Mouse (Mus musculus): ENCODE data around the gene Actn3. TPM values are rescaled to one million over a fixed set of nuclear protein-coding genes. Genes with fewer than 3 reads are reported as not detected.
"Not testable (repeated sequence)": the region's sequence is repeated elsewhere in the genome, so short reads cannot be mapped to it uniquely, and the experiment has no call there.

Gene Actn3
- total RNA-seq, 1 experiment from 2014 or later = 0.20 TPM

DNA sequence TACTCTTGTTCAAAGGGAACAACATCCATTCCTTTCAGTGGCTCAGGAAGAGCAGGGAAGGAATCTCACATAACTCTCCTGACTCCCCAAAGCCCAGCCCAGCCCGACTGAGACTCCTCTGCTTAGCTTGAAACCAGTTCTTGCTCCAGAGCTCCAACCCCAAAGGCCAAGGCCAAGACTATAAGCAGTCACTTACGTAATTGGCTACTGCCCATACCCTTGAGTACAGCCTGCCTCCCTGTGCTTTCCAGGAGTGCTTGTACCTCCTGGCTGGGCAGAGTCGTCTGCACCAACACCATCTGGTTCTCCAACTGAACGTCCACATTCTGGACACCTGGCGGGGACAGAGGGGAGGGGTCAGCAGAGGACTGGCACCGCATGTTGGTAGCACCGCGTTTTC lies 43.7 kb downstream of the Actn3 start:
- no peak for ATAC-seq (replicated peaks in 1 of 2; ENCODE audit: insufficient read depth in 1 of 2, low FRiP score in 2 of 2, low TSS enrichment in 1 of 2, low read depth in 1 of 2, poor library complexity in 2 of 2, severe bottlenecking in 2 of 2)

DNA sequence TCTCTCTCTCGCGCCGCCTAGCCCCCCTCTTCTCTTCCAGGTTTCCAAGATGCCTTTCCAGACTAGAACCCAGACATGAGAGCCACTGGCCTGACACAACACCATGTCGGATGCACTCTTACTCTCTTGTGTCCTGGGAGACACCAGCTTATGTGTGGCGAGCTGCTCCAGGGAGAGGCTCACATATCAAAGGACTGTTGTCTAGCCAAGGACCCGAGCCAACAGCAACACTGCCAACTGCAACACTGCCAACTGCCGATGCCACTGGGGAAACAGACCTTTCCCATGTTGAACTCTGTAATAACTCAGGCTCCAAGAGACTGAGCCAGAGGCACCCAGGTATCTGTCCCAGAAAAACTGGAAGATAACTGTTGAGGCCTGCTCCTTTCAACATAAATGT lies 48.6 kb downstream of the Actn3 start:
- ATAC-seq (replicated peaks in 1 of 2; ENCODE audit: insufficient read depth in 1 of 2, low FRiP score in 2 of 2, low TSS enrichment in 1 of 2, low read depth in 1 of 2, poor library complexity in 2 of 2, severe bottlenecking in 2 of 2) = no peak

DNA sequence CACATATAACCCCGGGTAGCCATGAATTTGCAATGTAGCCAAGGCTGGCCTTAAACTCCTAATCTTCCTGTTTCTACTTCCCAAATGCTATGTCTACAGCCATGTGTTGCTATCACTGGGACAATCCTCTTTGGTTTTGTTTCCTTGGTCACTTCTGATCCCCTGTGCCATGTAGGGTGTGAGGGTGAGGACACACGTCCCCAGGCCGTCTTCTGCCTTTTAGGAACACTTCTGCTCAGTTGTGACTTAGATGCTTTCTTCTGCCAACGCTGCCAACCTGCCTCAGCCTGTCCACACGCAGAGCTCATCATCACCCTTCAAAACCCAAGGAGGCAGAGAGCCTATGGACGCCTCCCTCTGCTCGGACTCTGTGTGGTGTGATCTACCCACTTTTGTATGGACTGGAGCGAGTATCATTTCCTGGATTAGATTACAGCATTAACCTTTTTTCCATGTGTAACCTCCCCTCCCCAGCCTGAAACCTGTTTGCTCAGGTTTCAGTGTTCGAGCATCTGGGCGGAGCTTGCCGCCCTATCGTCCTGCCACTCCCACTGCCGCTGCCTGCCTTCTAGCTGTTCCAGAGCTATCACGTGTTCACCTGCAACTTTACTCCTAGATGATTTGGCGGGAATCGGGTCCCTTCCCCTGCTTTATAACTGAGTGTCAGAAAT lies 49.1 kb downstream of the Actn3 start:
- ATAC-seq (replicated peaks in 1 of 2; ENCODE audit: insufficient read depth in 1 of 2, low FRiP score in 2 of 2, low TSS enrichment in 1 of 2, low read depth in 1 of 2, poor library complexity in 2 of 2, severe bottlenecking in 2 of 2) = no peak

GRCm38 (mm10) chr19:4820678-4821303 lies 56.9 kb downstream of the Actn3 start:
- no peak for ATAC-seq (replicated peaks in 1 of 2; ENCODE audit: insufficient read depth in 1 of 2, low FRiP score in 2 of 2, low TSS enrichment in 1 of 2, low read depth in 1 of 2, poor library complexity in 2 of 2, severe bottlenecking in 2 of 2)

- no peak for ATAC-seq (replicated peaks in 1 of 2; ENCODE audit: insufficient read depth in 1 of 2, low FRiP score in 2 of 2, low TSS enrichment in 1 of 2, low read depth in 1 of 2, poor library complexity in 2 of 2, severe bottlenecking in 2 of 2)
Measured at GRCm38 (mm10) chr19:4817182-4817835, 60.4 kb downstream of the Actn3 start.

GRCm38 (mm10) chr19:4813015-4813414 lies 64.7 kb downstream of the Actn3 start:
- no peak for ATAC-seq (replicated peaks in 1 of 2; ENCODE audit: insufficient read depth in 1 of 2, low FRiP score in 2 of 2, low TSS enrichment in 1 of 2, low read depth in 1 of 2, poor library complexity in 2 of 2, severe bottlenecking in 2 of 2)

DNA sequence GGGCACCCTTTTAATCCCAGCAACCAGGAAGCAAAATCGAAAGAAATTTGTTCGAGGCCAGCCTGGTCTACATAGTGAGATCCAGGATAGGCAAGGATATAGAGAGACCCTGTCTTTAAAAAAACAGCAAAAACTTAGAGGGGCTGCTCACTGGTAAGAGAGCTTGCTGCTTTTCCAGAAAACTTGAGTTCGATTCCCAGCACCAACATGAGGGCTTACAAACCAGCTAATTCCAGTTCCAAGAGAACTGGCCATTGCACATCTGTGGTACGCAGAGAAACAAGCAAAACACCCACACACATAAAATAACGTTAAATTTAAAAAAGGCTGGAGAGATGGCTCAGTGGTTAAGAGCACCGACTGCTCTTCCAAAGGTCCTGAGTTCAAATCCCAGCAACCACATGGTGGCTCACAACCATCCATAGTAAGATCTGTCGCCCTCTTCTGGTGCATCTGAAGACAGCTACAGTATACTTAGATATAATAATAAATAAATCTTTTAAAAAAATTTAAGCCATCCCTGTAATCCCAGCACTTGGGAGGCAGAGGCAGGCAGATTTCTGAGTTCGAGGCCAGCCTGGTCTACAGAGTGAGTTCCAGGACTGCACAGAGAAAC lies 65.3 kb downstream of the Actn3 start:
- not testable (repeated sequence) for ATAC-seq (replicated peaks in 1 of 2; ENCODE audit: insufficient read depth in 1 of 2, low FRiP score in 2 of 2, low TSS enrichment in 1 of 2, low read depth in 1 of 2, poor library complexity in 2 of 2, severe bottlenecking in 2 of 2)

- no peak for ATAC-seq (replicated peaks in 1 of 2; ENCODE audit: insufficient read depth in 1 of 2, low FRiP score in 2 of 2, low TSS enrichment in 1 of 2, low read depth in 1 of 2, poor library complexity in 2 of 2, severe bottlenecking in 2 of 2)
Measured at GRCm38 (mm10) chr19:4811909-4812242, 65.8 kb downstream of the Actn3 start.

Other genes starting within 250 kb of the Actn3 start
- gene Gm960, start 179.2 kb downstream of the Actn3 start, total RNA-seq (2017) = 0.56 and 6.6 TPM in 2 replicates
- gene Sptbn2, start 166.7 kb downstream of the Actn3 start, total RNA-seq (2017) = 0.20 and 1.1 TPM in 2 replicates
- gene Rbm4b, start 121.4 kb downstream of the Actn3 start, total RNA-seq (2017) = 28.8 and 29.5 TPM in 2 replicates
- 75.7 and 127 TPM in 2 replicates for gene Rbm4, start 84.0 kb downstream of the Actn3 start, total RNA-seq (2017)
- gene Gm21992, start 66.3 kb downstream of the Actn3 start, total RNA-seq (2017) = 41.8 and 81.7 TPM in 2 replicates
- 16.8 and 17.4 TPM in 2 replicates for gene Rbm14, start 66.3 kb downstream of the Actn3 start, total RNA-seq (2017)
- 24.1 and 24.7 TPM in 2 replicates for gene Ccs, start 38.6 kb downstream of the Actn3 start, total RNA-seq (2017)
- not detected in 2 replicates for gene Ccdc87, start 38.5 kb downstream of the Actn3 start, total RNA-seq (2017)
- 18.9 and 29.8 TPM in 2 replicates for gene Ctsf, start 22.8 kb downstream of the Actn3 start, total RNA-seq (2017)
- 13.1 and 17.4 TPM in 2 replicates for gene Zdhhc24, start 759 bp upstream of the Actn3 start, total RNA-seq (2017)
- 2.3 and 3.2 TPM in 2 replicates for gene Bbs1, start 28.7 kb upstream of the Actn3 start, total RNA-seq (2017)
- gene Dpp3, start 50.4 kb upstream of the Actn3 start, total RNA-seq (2017) = 37.6 and 41.1 TPM in 2 replicates
- 0.10 TPM in 1 of 2 replicates, not detected in the other for gene Peli3, start 65.2 kb upstream of the Actn3 start, total RNA-seq (2017)
- gene Mrpl11, start 84.2 kb upstream of the Actn3 start, total RNA-seq (2017) = 50.0 and 71.5 TPM in 2 replicates
- not detected in 2 replicates for gene Npas4, start 112.4 kb upstream of the Actn3 start, total RNA-seq (2017)
- gene Slc29a2, start 146.0 kb upstream of the Actn3 start, total RNA-seq (2017) = 2.3 and 5.3 TPM in 2 replicates
- gene B4gat1, start 160.9 kb upstream of the Actn3 start, total RNA-seq (2017) = not detected in 2 replicates
- gene AC124502.3, start 161.0 kb upstream of the Actn3 start, total RNA-seq (2017) = 7.3 and 8.4 TPM in 2 replicates
- gene Brms1, start 163.4 kb upstream of the Actn3 start, total RNA-seq (2017) = 23.3 and 29.5 TPM in 2 replicates
- gene Rin1, start 172.6 kb upstream of the Actn3 start, total RNA-seq (2017) = 0.69 TPM in 1 of 2 replicates, not detected in the other
- gene Cd248, start 190.2 kb upstream of the Actn3 start, total RNA-seq (2017) = 0.31 and 0.74 TPM in 2 replicates
- not detected in 2 replicates for gene Tmem151a, start 207.6 kb upstream of the Actn3 start, total RNA-seq (2017)
- 8.2 and 12.9 TPM in 2 replicates for gene Yif1a, start 210.6 kb upstream of the Actn3 start, total RNA-seq (2017)
- gene Cnih2, start 220.6 kb upstream of the Actn3 start, total RNA-seq (2017) = 0.35 TPM in 1 of 2 replicates, not detected in the other
- gene Rab1b, start 229.2 kb upstream of the Actn3 start, total RNA-seq (2017) = 70.4 and 70.9 TPM in 2 replicates
- 9.8 and 10.1 TPM in 2 replicates for gene Klc2, start 240.7 kb upstream of the Actn3 start, total RNA-seq (2017)

Data from hematopoietic stem cell, adult 5-6 weeks (primary cell).